ENCODE assay signal across 8 mouse cellular contexts in genomic region chr2:73891701-73892463, GRCm38 (mm10). TPM values are rescaled to one million over a fixed set of nuclear protein-coding genes. Genes with fewer than 3 reads are reported as not detected.
DNase-seq lines count a peak whose midpoint lies in the region; ATAC-seq and TF ChIP-seq lines count a peak whose summit lies in the region.

No protein-coding gene starts in this region.

- H3K4me1 ChIP-seq in small intestine, adult 2 months (ENCODE audit: control insufficient read depth, insufficient read depth, insufficient read length, low read length): peaks cover 2% of the 10 kb centered on the region; the same call in 1 of the 2 replicates

- peak overlapping the region; percentile 69 for H3K27ac ChIP-seq in small intestine, adult 2 months (ENCODE audit: insufficient read depth, low read depth, low read length)

- H3K36me3 ChIP-seq in small intestine, adult 2 months (ENCODE audit: control insufficient read depth, insufficient read depth, low read length): no peaks in the 10 kb centered on the region

- no peaks in the 10 kb centered on the region for H3K27me3 ChIP-seq in small intestine, adult 2 months (ENCODE audit: control insufficient read depth, insufficient read depth, low read length)

- H3K4me3 ChIP-seq in small intestine, adult 2 months (ENCODE audit: low read depth, low read length): peak overlapping the region; percentile 97

- DNase-seq in thymus, adult 18-20 months: peak; percentile 58 to 62
- no peak for DNase-seq in thymus, postnatal 4 days
- DNase-seq in cerebellum, adult 8-10 months: peak; percentile 70
- peak; percentile 36 to 65 for DNase-seq in kidney, postnatal 25 days
- DNase-seq in lung, postnatal 25 days (ENCODE audit: low spot score): peak; percentile 21
- DNase-seq in c-Kit-positive CD71-positive TER-119-positive erythroid progenitor cells, embryonic 14.5 days (ENCODE audit: low spot score): no peak

- WGBS in small intestine, adult 2 months: under 1% methylated on average over 54 of the region's 54 CpGs

- ATAC-seq in frontal cortex, adult (ENCODE audit: low TSS enrichment): peak; percentile 19

- no peak for TF ChIP-seq CTCF in small intestine, adult 2 months (IDR thresholded peaks at IDR 0.05; ENCODE audit: extremely low read depth, insufficient read length, insufficient replicate concordance, low read depth, low read length)

- no peak for TF ChIP-seq POLR2A in small intestine, adult 2 months (IDR thresholded peaks at IDR 0.05; ENCODE audit: low read depth, low read length)

RNA-seq across cellular contexts. Expression of gene Atf2, which starts 0.6 kb away (rescaled TPM):
- polyA plus RNA-seq in small intestine, adult 2 months (2012; rRNA removed): 3.7 and 6.6 TPM in 2 replicates

RNA-seq across cellular contexts. Expression of gene Atp5g3, which starts 19.2 kb away (rescaled TPM):
- polyA plus RNA-seq in small intestine, adult 2 months (2012; rRNA removed): 672 and 1,043 TPM in 2 replicates

Comparison
In these comparisons a context has a peak if more than half of its experiments do, and no peak if none do; other contexts are left out.
1. DNase-seq: peak in thymus, adult 18-20 months (2 of 2), cerebellum, adult 8-10 months (single experiment), kidney, postnatal 25 days (2 of 2) and lung, postnatal 25 days (single experiment); none in thymus, postnatal 4 days (single experiment) and c-Kit-positive CD71-positive TER-119-positive erythroid progenitor cells, embryonic 14.5 days (single experiment).